Mouse (Mus musculus) embryonic facial prominence, embryonic 14.5 days (tissue): ENCODE measurements around the gene Actn1. TPM values are rescaled to one million over a fixed set of nuclear protein-coding genes. Genes with fewer than 3 reads are reported as not detected.

Source experiments
- ATAC-seq: fragments of 200-750 bp; cut with Nextera tagmentation; 2 replicates; pipeline ENCODE4 v1.8.0; 2017; ENCODE audit warnings: low read depth, moderate number of reproducible peaks, moderate TSS enrichment
- DNase-seq: peaks from one replicate; pipeline ENCODE4 v3.0.0-alpha.2; 2015; ENCODE audit warnings: low spot score
- H3K27ac ChIP-seq: fragments of 300-500 bp; sonication (generic); replicated peaks from 2 replicates; pipeline ENCODE4 v1.5.1; 2014; ENCODE audit warnings: low read depth, mild to moderate bottlenecking, low read length, moderate library complexity
- H3K27me3 ChIP-seq: fragments of 300-500 bp; sonication (generic); replicated peaks from 2 replicates; pipeline ENCODE4 v1.6.1; 2014; ENCODE audit warnings: low read length; ENCODE audit not compliant: control insufficient read depth, insufficient read depth
- H3K36me3 ChIP-seq: fragments of 300-500 bp; sonication (generic); 2 replicates; pipeline ENCODE4 v1.6.1; 2014; ENCODE audit warnings: low read length, mixed read lengths; ENCODE audit not compliant: control insufficient read depth, insufficient read depth
- H3K4me1 ChIP-seq: fragments of 300-500 bp; sonication (generic); 2 replicates; pipeline ENCODE4 v1.6.1; 2014; ENCODE audit warnings: antibody characterized with exemption, low read length; ENCODE audit not compliant: control insufficient read depth, insufficient read depth
- H3K4me2 ChIP-seq: fragments of 300-500 bp; sonication (generic); 2 replicates; pipeline ENCODE4 v1.6.1; 2014; ENCODE audit warnings: low read depth, mild to moderate bottlenecking, low read length, moderate library complexity, mixed read lengths
- H3K4me3 ChIP-seq: fragments of 300-500 bp; sonication (generic); 2 replicates; pipeline ENCODE4 v1.5.1; 2014; ENCODE audit warnings: low read depth, mild to moderate bottlenecking, low read length
- H3K9ac ChIP-seq: fragments of 300-500 bp; sonication (generic); 2 replicates; pipeline ENCODE4 v1.6.1; 2014; ENCODE audit warnings: low read depth, mild to moderate bottlenecking, low read length, moderate library complexity, mixed read lengths
- H3K9me3 ChIP-seq: fragments of 300-500 bp; sonication (generic); 2 replicates; pipeline ENCODE4 v1.6.1; 2016; ENCODE audit warnings: low read length; ENCODE audit not compliant: control insufficient read depth
- WGBS: fragments of 180-500 bp; shearing (Covaris S2); extraction: QIAGEN DNeasy Blood & Tissue Kit; methylation state at CpG from one replicate; pipeline ENCODE4 v1.1.7; 2014; 5-methylcytosine and 5-hydroxymethylcytosine counted together
- polyA plus RNA-seq: library from polyadenylated mRNA; unstranded; fragments of >200 nt; fragmentation: Nextera tagmentation; extraction: Ambion mirVana; gene quantifications from 2 replicates; pipeline ENCODE4 v1.2.1, GENCODE M21; 2014

The Actn1 gene
- polyA plus RNA-seq: 33.0 and 34.6 TPM in 2 replicates

DNA sequence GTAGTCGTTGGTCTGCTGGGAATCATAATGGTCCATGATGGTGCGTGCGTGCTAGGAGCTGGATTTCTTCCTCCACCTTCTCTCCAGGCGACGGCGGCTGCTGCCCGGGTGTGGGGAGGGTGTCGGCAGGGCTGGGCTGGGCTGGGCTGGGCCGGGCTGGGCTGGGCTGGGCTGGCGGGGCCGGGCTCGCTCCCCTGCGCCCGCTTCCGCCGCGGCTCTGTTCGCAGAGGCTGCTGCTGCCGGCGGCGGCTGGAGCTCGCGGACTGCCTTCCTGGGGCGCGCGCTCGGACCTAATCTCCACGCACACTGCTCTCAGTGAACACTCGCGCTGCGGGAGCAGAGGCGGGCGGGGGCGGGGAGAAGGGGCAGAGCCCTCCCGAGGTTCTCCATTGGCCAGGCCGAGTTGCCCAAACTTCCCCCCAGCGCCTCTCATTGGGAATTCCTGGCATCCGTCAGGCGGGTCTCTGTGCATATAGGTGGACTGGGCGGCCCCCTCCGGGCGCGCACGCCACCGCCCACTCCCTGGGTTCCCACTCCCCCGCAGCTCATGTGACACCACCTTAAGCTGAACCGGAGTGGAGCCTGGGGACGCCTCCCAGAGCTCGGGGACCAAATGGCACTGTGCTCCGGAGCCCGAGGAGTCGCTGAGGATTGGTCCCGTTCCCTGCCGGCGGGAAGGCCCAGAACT lies at the start of gene Actn1:
Gene Actn1, minus strand, starts transcription at position 316 of the 688 bp plus-strand sequence.
- peak within 1 kb of the TSS; percentile 86 for H3K9ac ChIP-seq
- under 1% methylated on average over 36 of the region's 55 CpGs for WGBS
- peak; percentile 98 for DNase-seq

GRCm38 (mm10) chr12:80307556-80307955 lies 47.4 kb upstream of the Actn1 start:
- ATAC-seq: no peak
- H3K9me3 ChIP-seq: peaks cover 7% of the 10 kb centered on the region; the same call in 1 of the 2 replicates
- H3K9ac ChIP-seq: no peak overlapping the region
- H3K4me1 ChIP-seq: no peaks in the 10 kb centered on the region
- peak; percentile 59 for DNase-seq
- no peaks in the 10 kb centered on the region for H3K27me3 ChIP-seq
- no peak overlapping the region for H3K4me3 ChIP-seq
- 28% methylated on average over 3 of the region's 3 CpGs for WGBS
- no peak overlapping the region for H3K4me2 ChIP-seq
- H3K27ac ChIP-seq: no peak overlapping the region; the same call in 1 of the 2 replicates
- H3K36me3 ChIP-seq: no peaks in the 10 kb centered on the region

More for the DNA sequence above, at the start of gene Actn1:
- Histone ChIP-seq H3K9me3 (no peaks in the 10 kb centered on the region), H3K4me1 (peaks cover 16% of the 10 kb centered on the region; the same call in 1 of the 2 replicates), H3K4me2 (peak within 1 kb of the TSS; percentile 86), H3K36me3 (no peaks in the 10 kb centered on the region), H3K4me3 (peak within 1 kb of the TSS; percentile 82), H3K27me3 (no peaks in the 10 kb centered on the region), H3K27ac (peak within 1 kb of the TSS; percentile 97)
- peak; percentile 96 for ATAC-seq

GRCm38 (mm10) chr12:80304518-80304917 lies 44.3 kb upstream of the Actn1 start:
- H3K9ac ChIP-seq: no peak overlapping the region
- 93% methylated on average over 3 of the region's 3 CpGs for WGBS
- no peak for DNase-seq

DNA sequence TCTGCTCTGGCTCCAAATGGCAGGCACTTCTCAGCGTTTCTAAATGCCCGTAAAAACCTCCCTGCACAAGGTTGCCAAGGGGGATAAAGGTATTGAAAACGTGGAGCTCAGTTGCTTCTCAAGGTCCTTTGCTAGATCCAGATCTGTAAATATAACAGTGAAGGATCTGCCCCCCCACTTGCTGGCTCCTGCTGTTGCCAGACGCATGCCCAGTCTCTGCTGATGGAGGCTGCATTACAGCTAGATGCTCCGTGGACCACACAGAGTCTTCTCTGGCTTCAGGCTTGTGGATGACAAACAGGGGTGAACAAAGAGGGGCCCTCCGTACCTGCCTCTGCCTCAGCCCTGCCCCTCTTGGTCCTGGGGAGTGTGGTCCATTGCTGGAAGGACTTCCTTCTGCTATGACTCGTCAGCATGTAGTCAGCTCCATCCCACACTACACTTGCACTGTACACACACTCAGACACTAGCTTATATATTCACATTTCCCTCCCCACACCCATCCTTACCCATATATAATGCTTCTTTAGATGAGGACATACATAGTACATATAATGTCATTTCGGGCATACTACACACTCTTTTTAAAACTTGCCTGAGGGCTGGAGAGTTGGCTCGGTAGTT lies 40.8 kb upstream of the Actn1 start:
- H3K4me1 ChIP-seq: no peaks in the 10 kb centered on the region
- no peaks in the 10 kb centered on the region for H3K27me3 ChIP-seq
- H3K27ac ChIP-seq: no peak overlapping the region
- ATAC-seq: no peak
- H3K4me3 ChIP-seq: no peak overlapping the region
- 66% methylated on average over 9 of the region's 9 CpGs for WGBS
- no peak for DNase-seq
- H3K9me3 ChIP-seq: peaks cover 7% of the 10 kb centered on the region; the same call in 1 of the 2 replicates
- no peak overlapping the region for H3K4me2 ChIP-seq
- H3K36me3 ChIP-seq: no peaks in the 10 kb centered on the region
- no peak overlapping the region for H3K9ac ChIP-seq

More at GRCm38 (mm10) chr12:80304518-80304917, 44.3 kb upstream of the Actn1 start:
- no peak for ATAC-seq
- Histone ChIP-seq H3K27ac (no peak overlapping the region), H3K4me1 (no peaks in the 10 kb centered on the region), H3K4me2 (no peak overlapping the region), H3K4me3 (no peak overlapping the region), H3K9me3 (peaks cover 7% of the 10 kb centered on the region; the same call in 1 of the 2 replicates), H3K36me3 (no peaks in the 10 kb centered on the region), H3K27me3 (no peaks in the 10 kb centered on the region)

GRCm38 (mm10) chr12:80298714-80299113 lies 38.5 kb upstream of the Actn1 start:
- Histone ChIP-seq H3K9me3 (0 out of 2 replicates have a peak, but pooled peaks cover under 1% of the 10 kb centered on the region), H3K4me3 (no peak overlapping the region), H3K27ac (no peak overlapping the region), H3K4me1 (no peaks in the 10 kb centered on the region), H3K4me2 (no peak overlapping the region), H3K9ac (no peak overlapping the region), H3K36me3 (no peaks in the 10 kb centered on the region), H3K27me3 (no peaks in the 10 kb centered on the region)
- 68% methylated on average over 6 of the region's 6 CpGs for WGBS
- DNase-seq (no peak), ATAC-seq (no peak)

DNA sequence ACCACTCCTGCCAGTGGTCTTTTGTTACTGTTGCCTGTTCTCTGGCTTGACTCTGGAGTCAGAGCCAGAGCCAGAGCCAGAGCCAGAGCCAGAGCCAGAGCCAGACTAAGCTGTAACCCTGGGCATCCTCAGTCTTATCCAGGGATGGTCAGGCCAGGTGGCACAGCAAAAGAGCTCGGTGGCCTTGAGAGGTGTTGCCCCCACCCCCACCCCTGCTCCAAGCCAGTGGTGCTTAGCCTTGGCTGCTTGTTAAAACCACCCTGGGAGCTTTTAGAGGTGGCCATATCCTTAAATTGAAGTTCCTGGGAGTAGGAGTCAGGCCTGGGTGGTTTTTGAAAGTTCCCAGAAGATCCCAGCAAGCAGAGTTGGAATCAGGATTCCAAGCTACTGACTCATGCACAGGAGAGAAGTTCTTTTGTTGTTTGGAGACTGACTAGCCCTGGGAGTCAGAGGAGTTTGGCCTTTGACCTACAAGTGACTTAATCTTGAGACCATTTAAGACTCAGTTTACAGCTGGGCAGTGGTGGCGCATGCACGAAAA lies 31.8 kb upstream of the Actn1 start:
- DNase-seq (no peak), ATAC-seq (no peak)
- no peak overlapping the region for H3K4me3 ChIP-seq
- no peaks in the 10 kb centered on the region for H3K27me3 ChIP-seq
- 57% methylated on average over 3 of the region's 3 CpGs for WGBS
- no peaks in the 10 kb centered on the region for H3K36me3 ChIP-seq
- H3K9me3 ChIP-seq: no peaks in the 10 kb centered on the region
- H3K27ac ChIP-seq: no peak overlapping the region
- H3K9ac ChIP-seq: no peak overlapping the region
- H3K4me1 ChIP-seq: peaks cover 4% of the 10 kb centered on the region; the same call in 1 of the 2 replicates
- H3K4me2 ChIP-seq: no peak overlapping the region

DNA sequence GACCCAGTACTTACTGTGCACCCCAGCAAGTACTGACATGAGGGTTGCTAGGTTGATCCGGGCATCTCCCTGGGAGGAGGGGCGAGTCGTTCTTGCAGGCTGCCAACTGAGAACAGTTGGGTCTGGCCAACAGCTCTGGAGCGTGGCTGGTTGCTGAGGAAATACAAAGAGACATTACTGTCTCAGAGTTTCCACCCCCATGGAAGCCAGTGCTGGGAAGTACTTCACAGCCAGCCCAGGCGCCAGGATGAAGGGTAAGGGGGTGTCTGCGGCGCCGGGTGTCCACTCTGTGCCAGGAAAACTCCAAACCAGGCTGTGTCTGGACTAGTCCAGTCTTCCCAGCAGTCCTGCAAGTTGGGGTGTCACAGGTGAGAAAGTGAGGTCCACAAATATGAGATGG lies 30.8 kb upstream of the Actn1 start:
- ATAC-seq: no peak
- Histone ChIP-seq H3K4me2 (no peak overlapping the region), H3K9me3 (no peaks in the 10 kb centered on the region), H3K36me3 (no peaks in the 10 kb centered on the region), H3K4me1 (peaks cover 4% of the 10 kb centered on the region; the same call in 1 of the 2 replicates), H3K27me3 (no peaks in the 10 kb centered on the region), H3K27ac (no peak overlapping the region), H3K9ac (no peak overlapping the region), H3K4me3 (no peak overlapping the region)
- DNase-seq: no peak
- 86% methylated on average over 8 of the region's 8 CpGs for WGBS

GRCm38 (mm10) chr12:80290483-80290882 lies 30.3 kb upstream of the Actn1 start:
- no peaks in the 10 kb centered on the region for H3K36me3 ChIP-seq
- H3K4me1 ChIP-seq: peaks cover 4% of the 10 kb centered on the region; the same call in 1 of the 2 replicates
- ATAC-seq (no peak), DNase-seq (no peak)
- no peak overlapping the region for H3K27ac ChIP-seq
- no peaks in the 10 kb centered on the region for H3K27me3 ChIP-seq
- H3K4me2 ChIP-seq: no peak overlapping the region
- H3K9ac ChIP-seq: no peak overlapping the region
- H3K4me3 ChIP-seq: no peak overlapping the region
- WGBS: 90% methylated on average over 4 of the region's 4 CpGs
- no peaks in the 10 kb centered on the region for H3K9me3 ChIP-seq
